ENCODE assay signal across 8 mouse cellular contexts in genomic region chr17:17402222-17403004, GRCm38 (mm10). TPM values are rescaled to one million over a fixed set of nuclear protein-coding genes. Genes with fewer than 3 reads are reported as not detected.
A peak's percentile ranks its signal among the peaks of the same experiment; 100 is the strongest.
DNase-seq lines count a peak whose midpoint lies in the region; ATAC-seq lines count a peak whose summit lies in the region.

Gene Lix1 (plus strand): TSS chr17:17402672.

- H3K9ac ChIP-seq in heart, embryonic 11.5 days (ENCODE audit: low read depth, low read length), result no peak within 1 kb of the TSS
- H3K9ac ChIP-seq in kidney, embryonic 16.5 days (replicated peaks; ENCODE audit: low read length), result no peak within 1 kb of the TSS
- no peak within 1 kb of the TSS for H3K9ac ChIP-seq in limb, embryonic 15.5 days
- no peak within 1 kb of the TSS for H3K9ac ChIP-seq in neural tube, embryonic 14.5 days (replicated peaks; ENCODE audit: low read depth, low read length)

- DNase-seq in lung, adult 18-20 months, result peak; percentile 8 to 14
- no peak for DNase-seq in lung, postnatal 14 days
- DNase-seq in embryo, embryonic 11 days, result peak; percentile 89
- no peak for DNase-seq in spleen, adult 18-20 months

- peaks cover 6% of the 10 kb centered on the region; the same call in 1 of the 2 replicates for H3K4me1 ChIP-seq in heart, embryonic 11.5 days (ENCODE audit: control insufficient read depth, insufficient read depth, low read length)
- H3K4me1 ChIP-seq in kidney, embryonic 16.5 days (ENCODE audit: insufficient read depth, low read length), result peaks cover 8% of the 10 kb centered on the region; the same call in 1 of the 2 replicates
- peaks cover 26% of the 10 kb centered on the region for H3K4me1 ChIP-seq in limb, embryonic 15.5 days
- H3K4me1 ChIP-seq in neural tube, embryonic 14.5 days (ENCODE audit: control insufficient read depth, insufficient read depth, low read length), result no peaks in the 10 kb centered on the region

- H3K36me3 ChIP-seq in heart, embryonic 11.5 days (ENCODE audit: control insufficient read depth, insufficient read depth, low read length), result no peaks in the 10 kb centered on the region
- H3K36me3 ChIP-seq in kidney, embryonic 16.5 days (ENCODE audit: insufficient read depth, low read length), result no peaks in the 10 kb centered on the region
- no peaks in the 10 kb centered on the region for H3K36me3 ChIP-seq in limb, embryonic 15.5 days
- no peaks in the 10 kb centered on the region for H3K36me3 ChIP-seq in neural tube, embryonic 14.5 days (ENCODE audit: control insufficient read depth, insufficient read depth, low read length)

- no peaks in the 10 kb centered on the region for H3K27me3 ChIP-seq in heart, embryonic 11.5 days (ENCODE audit: control insufficient read depth, insufficient read depth, low read length)
- H3K27me3 ChIP-seq in kidney, embryonic 16.5 days (ENCODE audit: insufficient read depth, low read length), result no peaks in the 10 kb centered on the region
- no peaks in the 10 kb centered on the region for H3K27me3 ChIP-seq in limb, embryonic 15.5 days
- no peaks in the 10 kb centered on the region for H3K27me3 ChIP-seq in neural tube, embryonic 14.5 days (ENCODE audit: control insufficient read depth, insufficient read depth, low read length)

- WGBS in heart, embryonic 11.5 days (ENCODE audit: insufficient replicate concordance), result 27% methylated on average over 6 of the region's 6 CpGs
- WGBS in kidney, embryonic 16.5 days, result 32% methylated on average over 6 of the region's 6 CpGs
- 21% methylated on average over 6 of the region's 6 CpGs for WGBS in limb, embryonic 15.5 days
- 15% methylated on average over 6 of the region's 6 CpGs for WGBS in neural tube, embryonic 14.5 days

- H3K4me2 ChIP-seq in heart, embryonic 11.5 days, result peak within 1 kb of the TSS; percentile 49
- peak within 1 kb of the TSS; percentile 3 for H3K4me2 ChIP-seq in kidney, embryonic 16.5 days (replicated peaks; ENCODE audit: low read depth, low read length)
- peak within 1 kb of the TSS; percentile 19; the same call in 1 of the 2 replicates for H3K4me2 ChIP-seq in limb, embryonic 15.5 days
- peak within 1 kb of the TSS; percentile 44 for H3K4me2 ChIP-seq in neural tube, embryonic 14.5 days (ENCODE audit: low read depth, low read length)

- peak; percentile 78 for ATAC-seq in heart, embryonic 11.5 days (replicated peaks; ENCODE audit: insufficient number of reproducible peaks, low FRiP score, low TSS enrichment)
- ATAC-seq in kidney, embryonic 16.5 days (ENCODE audit: low FRiP score, low TSS enrichment), result peak; percentile 90
- ATAC-seq in limb, embryonic 15.5 days (ENCODE audit: insufficient number of reproducible peaks, low FRiP score, low TSS enrichment, low read depth), result peak; percentile 68; the same call in 1 of the 2 replicates
- ATAC-seq in neural tube, embryonic 14.5 days (ENCODE audit: low read depth), result peak; percentile 98

- H3K4me3 ChIP-seq in heart, embryonic 11.5 days (ENCODE audit: low read depth, low read length), result peak within 1 kb of the TSS; percentile 10
- no peak within 1 kb of the TSS for H3K4me3 ChIP-seq in kidney, embryonic 16.5 days (ENCODE audit: low read length)
- peak within 1 kb of the TSS; percentile 16 for H3K4me3 ChIP-seq in limb, embryonic 15.5 days
- peak within 1 kb of the TSS; percentile 16; the same call in 1 of the 2 replicates for H3K4me3 ChIP-seq in neural tube, embryonic 14.5 days (ENCODE audit: low read depth, low read length)

- H3K27ac ChIP-seq in heart, embryonic 11.5 days (ENCODE audit: low read depth, low read length), result no peak within 1 kb of the TSS
- H3K27ac ChIP-seq in kidney, embryonic 16.5 days (ENCODE audit: low read length), result no peak within 1 kb of the TSS
- H3K27ac ChIP-seq in limb, embryonic 15.5 days, result peak within 1 kb of the TSS; percentile 78
- H3K27ac ChIP-seq in neural tube, embryonic 14.5 days (ENCODE audit: low read depth, low read length), result no peak within 1 kb of the TSS

- no peaks in the 10 kb centered on the region for H3K9me3 ChIP-seq in heart, embryonic 11.5 days (replicated peaks; ENCODE audit: control insufficient read depth, low read length)
- no peaks in the 10 kb centered on the region for H3K9me3 ChIP-seq in kidney, embryonic 16.5 days (ENCODE audit: low read length)
- H3K9me3 ChIP-seq in limb, embryonic 15.5 days, result no peaks in the 10 kb centered on the region
- no peaks in the 10 kb centered on the region for H3K9me3 ChIP-seq in neural tube, embryonic 14.5 days (ENCODE audit: control insufficient read depth, low read length)

RNA-seq across cellular contexts. Expression of gene Lix1, which starts in this region (rescaled TPM):
- polyA plus RNA-seq in heart, embryonic 11.5 days (2014; fragmentation: Nextera tagmentation; extraction: Ambion mirVana), result 5.3 and 6.1 TPM in 2 replicates
- 4.1 and 4.8 TPM in 2 replicates for polyA plus RNA-seq in kidney, embryonic 16.5 days (2015; fragmentation: Nextera tagmentation; extraction: Ambion mirVana)
- 13.9 and 14.1 TPM in 2 replicates for polyA plus RNA-seq in limb, embryonic 15.5 days (2015; fragmentation: Nextera tagmentation; extraction: Ambion mirVana)
- polyA plus RNA-seq in neural tube, embryonic 14.5 days (2014; fragmentation: Nextera tagmentation; extraction: Ambion mirVana), result 10.3 and 20.6 TPM in 2 replicates

Comparison
In these comparisons a context has a peak if more than half of its experiments do, and no peak if none do; other contexts are left out.
1. DNase-seq: peak in lung, adult 18-20 months (2 of 2) and embryo, embryonic 11 days (single experiment); none in lung, postnatal 14 days (single experiment) and spleen, adult 18-20 months (0 of 2).
2. Peak in every context shown above with its lines, with median percentiles within 50 percentile points of each other: ATAC-seq and H3K4me2 ChIP-seq.